Mouse (Mus musculus) mature B cell (primary cell): Measurements from ENCODE around the gene Traf7.

Experiments used
- in situ Hi-C: fragments of 300-500 bp; cut with MboI; formaldehyde crosslinking; loops from 2 replicates; pipeline ENCODE4 v1.14.3; 2019

Gene Traf7

DNA sequence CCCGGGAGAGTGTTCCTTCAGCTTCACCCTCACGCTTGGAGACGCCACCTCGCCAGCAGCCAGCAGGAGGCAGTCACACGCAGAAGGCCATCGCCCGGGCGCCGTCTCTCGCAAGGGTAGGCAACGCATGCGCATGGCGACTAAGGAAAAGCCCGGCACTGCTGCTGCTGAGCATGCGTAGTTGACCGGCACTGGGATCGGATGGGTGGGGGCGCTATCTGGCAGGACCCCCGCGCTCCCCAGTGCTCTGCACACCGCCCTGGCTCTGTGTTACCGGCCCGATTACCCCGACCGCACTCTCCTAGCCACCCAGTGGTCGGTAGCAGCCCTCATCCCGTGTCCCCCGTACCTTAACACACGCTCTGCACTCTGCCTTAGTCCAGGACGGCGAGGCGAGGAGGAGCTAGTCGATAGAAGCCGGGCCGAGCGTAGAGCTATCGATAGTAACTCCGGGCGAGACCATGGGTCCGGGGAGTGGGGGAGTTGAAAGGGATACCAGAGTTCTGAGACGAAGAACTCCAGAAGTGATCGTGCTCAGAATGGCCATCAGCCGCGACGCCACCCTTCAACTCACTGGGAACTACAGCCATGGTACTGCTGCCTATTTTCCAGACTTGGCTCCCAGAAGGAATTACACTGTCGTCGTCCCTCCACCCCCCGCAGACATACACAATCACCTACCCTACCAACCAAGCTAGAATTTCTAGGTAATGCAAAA lies 48.9 kb downstream of the Traf7 start, which contains the start of gene Mlst8:
Gene Mlst8, minus strand, starts transcription at position 416 of the 718 bp plus-strand sequence.
- in situ Hi-C loops: no loop called here

DNA sequence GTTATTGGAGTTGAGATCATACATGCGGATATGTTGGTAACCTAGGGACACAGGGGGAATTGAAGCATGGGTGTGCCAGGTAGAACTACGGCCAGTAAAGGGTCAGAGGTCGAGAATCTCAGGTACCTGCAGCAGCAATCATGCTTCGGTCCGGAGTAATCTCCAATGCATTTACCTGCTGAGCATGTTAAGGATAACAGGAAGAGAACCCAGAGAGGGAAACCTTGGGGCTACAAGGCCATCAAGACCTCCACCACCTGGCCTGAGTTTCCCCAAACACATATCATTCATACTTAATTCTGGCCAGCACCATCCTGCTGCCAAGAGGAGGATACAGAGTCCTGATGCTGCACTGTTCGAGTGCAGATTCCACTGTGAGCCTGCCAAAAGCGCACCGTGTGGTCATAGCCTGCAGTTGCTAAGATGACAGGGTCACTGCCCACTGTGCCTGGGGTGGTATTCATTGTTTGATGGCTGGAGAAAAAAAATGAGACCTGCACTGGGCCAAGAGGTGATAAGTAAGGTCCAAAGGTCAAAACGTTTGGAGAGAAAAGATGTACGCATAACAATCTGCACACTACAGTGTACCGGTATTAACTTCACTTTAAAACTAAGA lies 49.6 kb downstream of the Traf7 start:
- in situ Hi-C loops: no loop called here

- in situ Hi-C loops: no loop called here
Observed at GRCm38 (mm10) chr17:24477053-24477984, 50.4 kb downstream of the Traf7 start.

- in situ Hi-C loops: no loop called here
Observed at GRCm38 (mm10) chr17:24476022-24476776, 51.5 kb downstream of the Traf7 start.

DNA sequence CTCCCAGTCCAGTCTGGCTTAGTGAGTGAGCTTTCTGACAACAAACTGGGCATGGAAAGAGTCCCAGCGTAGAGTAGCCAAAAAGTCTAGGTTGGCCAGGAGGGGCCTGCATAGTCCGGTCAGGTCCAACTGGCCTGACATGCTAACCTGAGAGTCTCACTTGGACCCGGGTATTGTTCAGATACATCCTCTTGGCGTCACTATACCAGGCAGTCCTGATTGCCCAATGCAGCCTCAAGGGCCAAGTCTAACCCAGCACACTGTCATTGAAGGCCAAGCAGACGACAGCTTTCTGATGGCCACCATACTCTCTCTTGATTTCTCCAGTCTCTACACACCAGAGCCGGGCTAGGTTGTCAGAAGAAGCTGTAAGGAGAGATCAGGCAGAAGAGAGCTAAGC lies 52.2 kb downstream of the Traf7 start:
- in situ Hi-C loops: no loop called here

- in situ Hi-C loops: no loop called here
Observed at GRCm38 (mm10) chr17:24474557-24474956, 53.2 kb downstream of the Traf7 start.

DNA sequence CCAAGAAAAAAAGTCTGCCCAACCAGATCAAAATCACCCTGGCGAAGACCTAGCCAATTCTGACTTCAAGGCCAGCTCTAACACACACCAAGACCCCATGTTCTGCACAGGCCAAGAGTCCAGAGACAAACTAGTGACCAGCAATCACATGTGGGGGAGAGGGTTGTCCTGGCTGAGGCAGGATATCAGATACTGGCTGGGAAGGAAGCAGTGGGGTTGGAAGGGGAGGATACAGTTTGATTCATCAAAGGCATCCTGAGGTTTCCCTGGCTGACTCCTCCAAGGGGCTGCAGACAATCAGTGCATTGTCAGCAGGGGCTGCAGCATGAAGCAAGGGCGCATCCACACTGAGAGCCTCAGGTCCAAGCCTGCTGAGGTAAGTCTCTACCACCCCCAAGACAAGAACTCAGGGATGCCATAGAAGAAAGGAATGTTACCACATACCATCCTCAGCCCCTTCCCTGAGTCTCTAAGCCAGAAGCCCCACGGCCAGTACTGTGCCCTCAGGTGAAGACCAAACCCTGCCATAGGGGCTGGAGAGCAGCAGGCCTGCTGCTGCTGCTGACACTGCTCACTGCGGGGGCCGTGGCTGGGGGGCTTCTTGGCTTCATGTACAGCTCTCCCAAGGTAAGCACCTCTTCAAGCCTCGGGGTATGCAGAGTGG lies 54.0 kb downstream of the Traf7 start, which contains the start of gene Bricd5:
Gene Bricd5, plus strand, starts transcription at position 273 of the 664 bp plus-strand sequence.
- in situ Hi-C loops: no loop called here

DNA sequence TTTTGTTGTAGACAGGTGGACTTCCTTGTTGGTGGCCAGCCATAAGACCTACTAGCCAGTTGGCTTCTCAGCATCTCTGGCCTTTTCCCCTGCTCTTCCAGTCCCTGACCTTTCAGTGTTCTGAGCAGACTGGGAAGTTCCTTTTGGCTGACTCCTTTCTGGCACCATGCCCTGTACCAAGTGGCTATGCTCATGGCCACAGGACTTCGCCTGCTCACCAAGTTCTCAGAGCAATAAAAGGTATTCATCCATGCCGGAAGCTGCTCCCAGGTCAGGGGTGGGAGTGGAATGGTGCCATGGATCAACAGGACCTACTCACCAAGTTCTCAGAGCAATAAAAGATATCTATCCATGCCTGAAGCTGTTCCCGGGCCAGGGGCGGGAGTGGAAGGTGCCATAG lies 55.2 kb downstream of the Traf7 start:
- in situ Hi-C loops: no loop called here

GRCm38 (mm10) chr17:24470701-24471527 lies 56.8 kb downstream of the Traf7 start:
- in situ Hi-C loops: no loop called here

DNA sequence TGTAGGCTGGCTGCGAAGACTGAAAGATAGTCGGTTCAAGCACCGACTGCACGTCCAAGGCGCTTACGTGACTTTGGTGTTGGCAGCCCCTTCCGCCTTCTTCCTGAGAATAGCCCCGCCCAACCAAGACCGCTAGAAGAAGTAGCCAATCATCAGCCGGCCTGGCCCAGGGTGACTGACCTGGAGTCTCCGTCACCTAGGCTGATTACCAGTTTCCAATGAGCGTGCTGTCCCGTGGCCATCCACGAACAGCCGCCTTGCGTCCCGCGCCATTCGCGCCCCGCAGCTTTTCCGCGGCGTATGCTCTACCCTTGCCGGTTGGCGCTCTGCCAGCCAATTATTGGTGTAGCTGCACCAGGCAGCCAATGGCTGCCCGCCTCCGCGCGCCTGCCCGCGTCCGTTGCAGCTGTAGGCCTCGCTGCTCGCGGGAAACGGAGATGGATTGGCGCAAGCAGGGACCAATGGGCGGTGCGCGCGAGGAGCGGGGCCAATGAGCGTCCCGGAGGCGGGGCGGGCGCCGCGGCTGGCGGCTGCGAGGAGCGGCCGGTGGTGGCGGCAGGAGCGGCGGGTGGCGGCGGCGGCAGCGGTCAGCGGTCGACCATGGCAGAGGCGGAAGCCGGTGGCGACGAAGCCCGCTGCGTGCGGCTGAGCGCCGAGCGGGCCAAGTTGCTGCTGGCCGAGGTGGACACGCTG lies 57.7 kb downstream of the Traf7 start, which contains the start of the genes E4f1 and Pgp:
Gene E4f1, minus strand, starts transcription at position 404 of the 693 bp plus-strand sequence.
Gene Pgp, plus strand, starts transcription at position 483 of the 693 bp plus-strand sequence.
- in situ Hi-C loops: no loop called here

GRCm38 (mm10) chr17:24469336-24469909 lies 58.3 kb downstream of the Traf7 start:
- in situ Hi-C loops: no loop called here

GRCm38 (mm10) chr17:24468636-24469246 lies 59.0 kb downstream of the Traf7 start:
- in situ Hi-C loops: no loop called here

- in situ Hi-C loops: no loop called here
Observed at GRCm38 (mm10) chr17:24463374-24464133, 64.2 kb downstream of the Traf7 start.

GRCm38 (mm10) chr17:24462932-24463331 lies 64.8 kb downstream of the Traf7 start:
- in situ Hi-C loops: no loop called here

GRCm38 (mm10) chr17:24461580-24461979 lies 66.2 kb downstream of the Traf7 start:
- in situ Hi-C loops: no loop called here
